Mouse (Mus musculus) macrophage (primary cell): Measurements from ENCODE around the gene Pde4d. TPM values are rescaled to one million over a fixed set of nuclear protein-coding genes. Genes with fewer than 3 reads are reported as not detected.
A peak's percentile ranks its signal among the peaks of the same experiment; 100 is the strongest.

ENCODE experiments used
- H3K27ac ChIP-seq: fragments of 350-480 bp; formaldehyde crosslinking; 2 replicates; pipeline ENCODE4 v1.9.0; 2021
- H3K36me3 ChIP-seq: fragments of 350-480 bp; formaldehyde crosslinking; 2 replicates; pipeline ENCODE4 v1.9.0; 2021; ENCODE audit errors: inconsistent target
- H3K4me3 ChIP-seq: fragments of 350-480 bp; formaldehyde crosslinking; 2 replicates; pipeline ENCODE4 v1.9.0; 2021; ENCODE audit errors: inconsistent target
- H3K79me2 ChIP-seq: fragments of 350-480 bp; formaldehyde crosslinking; 2 replicates; pipeline ENCODE4 v1.9.0; 2021; ENCODE audit errors: inconsistent target
- WGBS: methylation state at CpG from one replicate; pipeline ENCODE4 v1.1.7; 2026; ENCODE audit warnings: inconsistent platforms; ENCODE audit not compliant: missing documents; 5-methylcytosine and 5-hydroxymethylcytosine counted together
- polyA plus RNA-seq: library from polyadenylated mRNA; stranded (reverse); fragments of 250-400 nt; gene quantifications from 3 replicates; pipeline ENCODE4 v1.2.4, GENCODE M21; 2018; ENCODE audit warnings: inconsistent platforms

Pde4d gene
- polyA plus RNA-seq, 1 experiment from 2014 or later: 0.82 TPM

- no peak overlapping the region for H3K27ac ChIP-seq
- WGBS: 94% methylated on average over 7 of the region's 7 CpGs
- no peaks in the 10 kb centered on the region for H3K36me3 ChIP-seq
- no peak overlapping the region for H3K4me3 ChIP-seq
- no peaks in the 10 kb centered on the region for H3K79me2 ChIP-seq
These were observed 977.8 kb downstream of the Pde4d start for GRCm38 (mm10) chr13:109427541-109427940.

GRCm38 (mm10) chr13:109429544-109429943 is 979.8 kb downstream of the Pde4d start:
- no peaks in the 10 kb centered on the region for H3K79me2 ChIP-seq
- no peaks in the 10 kb centered on the region for H3K36me3 ChIP-seq
- no peak overlapping the region for H3K4me3 ChIP-seq
- no peak overlapping the region for H3K27ac ChIP-seq
- 94% methylated on average over 2 of the region's 2 CpGs for WGBS

GRCm38 (mm10) chr13:109437231-109437776 is 987.6 kb downstream of the Pde4d start:
- no peaks in the 10 kb centered on the region for H3K36me3 ChIP-seq
- no peak overlapping the region for H3K4me3 ChIP-seq
- 16% methylated on average over 4 of the region's 4 CpGs for WGBS
- no peaks in the 10 kb centered on the region for H3K79me2 ChIP-seq
- no peak overlapping the region for H3K27ac ChIP-seq

GRCm38 (mm10) chr13:109439436-109440161 is 989.9 kb downstream of the Pde4d start:
- H3K27ac ChIP-seq: no peak overlapping the region
- 95% methylated on average over 5 of the region's 5 CpGs for WGBS

GRCm38 (mm10) chr13:109440331-109440730 is 990.6 kb downstream of the Pde4d start:
- Histone ChIP-seq H3K79me2 (no peaks in the 10 kb centered on the region), H3K4me3 (peak overlapping the region; percentile 42), H3K27ac (peak overlapping the region; percentile 56), H3K36me3 (no peaks in the 10 kb centered on the region)
- WGBS: 2% methylated on average over 8 of the region's 8 CpGs

More at GRCm38 (mm10) chr13:109439436-109440161, 989.9 kb downstream of the Pde4d start:
- Histone ChIP-seq H3K79me2 (no peaks in the 10 kb centered on the region), H3K36me3 (no peaks in the 10 kb centered on the region), H3K4me3 (no peak overlapping the region)

GRCm38 (mm10) chr13:109440881-109441280 is 991.1 kb downstream of the Pde4d start:
- under 1% methylated on average over 12 of the region's 12 CpGs for WGBS
- Histone ChIP-seq H3K27ac (peak overlapping the region; percentile 56), H3K79me2 (no peaks in the 10 kb centered on the region), H3K4me3 (peak overlapping the region; percentile 42), H3K36me3 (no peaks in the 10 kb centered on the region)

GRCm38 (mm10) chr13:109441401-109441973 is 991.7 kb downstream of the Pde4d start:
- no peaks in the 10 kb centered on the region for H3K36me3 ChIP-seq
- H3K79me2 ChIP-seq: no peaks in the 10 kb centered on the region
- H3K27ac ChIP-seq: peak overlapping the region; percentile 56; the same call in 1 of the 2 replicates
- 10% methylated on average over 12 of the region's 12 CpGs for WGBS
- peak overlapping the region; percentile 42 for H3K4me3 ChIP-seq

- Histone ChIP-seq H3K4me3 (no peak overlapping the region; the same call in 1 of the 2 replicates), H3K79me2 (no peaks in the 10 kb centered on the region), H3K36me3 (no peaks in the 10 kb centered on the region), H3K27ac (no peak overlapping the region)
- WGBS: 1% methylated on average over 7 of the region's 7 CpGs
These were observed 996.4 kb downstream of the Pde4d start for GRCm38 (mm10) chr13:109446138-109446537.

- H3K27ac ChIP-seq: no peak overlapping the region
- H3K79me2 ChIP-seq: no peaks in the 10 kb centered on the region
- H3K36me3 ChIP-seq: no peaks in the 10 kb centered on the region
- no peak overlapping the region for H3K4me3 ChIP-seq
- whole genome bisulfite sequencing: 95% methylated on average over 5 of the region's 5 CpGs
These were observed 998.4 kb downstream of the Pde4d start for GRCm38 (mm10) chr13:109448121-109448520.

- Histone ChIP-seq H3K36me3 (no peaks in the 10 kb centered on the region), H3K79me2 (no peaks in the 10 kb centered on the region), H3K27ac (no peak overlapping the region), H3K4me3 (no peak overlapping the region)
These were observed 1024.6 kb downstream of the Pde4d start for GRCm38 (mm10) chr13:109474344-109474743.

- Histone ChIP-seq H3K79me2 (no peaks in the 10 kb centered on the region), H3K27ac (no peak overlapping the region), H3K36me3 (no peaks in the 10 kb centered on the region), H3K4me3 (no peak overlapping the region)
- 79% methylated on average over 7 of the region's 7 CpGs for WGBS
These were observed 1031.7 kb downstream of the Pde4d start for GRCm38 (mm10) chr13:109481446-109481845.

GRCm38 (mm10) chr13:109486166-109486565 is 1036.4 kb downstream of the Pde4d start:
- H3K4me3 ChIP-seq: no peak overlapping the region
- H3K36me3 ChIP-seq: no peaks in the 10 kb centered on the region
- H3K79me2 ChIP-seq: no peaks in the 10 kb centered on the region
- no peak overlapping the region for H3K27ac ChIP-seq
- 91% methylated on average over 6 of the region's 6 CpGs for WGBS

GRCm38 (mm10) chr13:109487378-109487777 is 1037.6 kb downstream of the Pde4d start:
- Histone ChIP-seq H3K4me3 (no peak overlapping the region), H3K36me3 (no peaks in the 10 kb centered on the region), H3K79me2 (no peaks in the 10 kb centered on the region), H3K27ac (no peak overlapping the region)
- WGBS: 83% methylated on average over 2 of the region's 2 CpGs

- no peaks in the 10 kb centered on the region for H3K79me2 ChIP-seq
- WGBS: 92% methylated on average over 2 of the region's 2 CpGs
- H3K4me3 ChIP-seq: no peak overlapping the region
- H3K36me3 ChIP-seq: no peaks in the 10 kb centered on the region
- no peak overlapping the region for H3K27ac ChIP-seq
These were observed 1041.1 kb downstream of the Pde4d start for GRCm38 (mm10) chr13:109490853-109491252.

- Histone ChIP-seq H3K27ac (no peak overlapping the region), H3K79me2 (no peaks in the 10 kb centered on the region), H3K36me3 (no peaks in the 10 kb centered on the region), H3K4me3 (no peak overlapping the region)
- 62% methylated on average over 4 of the region's 4 CpGs for WGBS
These were observed 1042.1 kb downstream of the Pde4d start for GRCm38 (mm10) chr13:109491829-109492228.
